Mouse (Mus musculus) brain, embryonic 14.5 days (tissue): Measurements from ENCODE around the gene Ppm1n.

Experiments
- CTCF ChIP-seq: fragments of 200-500 bp; IDR thresholded peaks from 2 replicates; pipeline ENCODE4 v1.5.1; 2012; ENCODE audit warnings: inconsistent platforms, mild to moderate bottlenecking, moderate library complexity, borderline replicate concordance; ENCODE audit not compliant: insufficient read depth, insufficient read length; ENCODE audit errors: extremely low read depth
- POLR2A ChIP-seq: fragments of 200-500 bp; IDR thresholded peaks from 2 replicates; pipeline ENCODE4 v1.6.1; 2012; ENCODE audit warnings: mild to moderate bottlenecking, inconsistent platforms, borderline replicate concordance; ENCODE audit not compliant: poor library complexity, insufficient read depth, insufficient read length, severe bottlenecking; ENCODE audit errors: extremely low read depth

GRCm38 (mm10) chr7:19297034-19297433 lies 17.2 kb upstream of the Ppm1n start:
- TF ChIP-seq CTCF (no peak), POLR2A (no peak)
